Mouse (Mus musculus) megakaryocyte, embryonic 14.5 days (primary cell): ENCODE measurements around the gene Mrvi1.

Source experiments
- FLI1 ChIP-seq: IDR thresholded peaks from 2 replicates; pipeline ENCODE4 v1.6.1; 2012; ENCODE audit warnings: low read length, inconsistent platforms, mixed read lengths
- GATA1 ChIP-seq: IDR thresholded peaks from 3 replicates; pipeline ENCODE4 v1.6.1; 2012; ENCODE audit warnings: mixed read lengths, low read length, inconsistent platforms, borderline replicate concordance

GRCm38 (mm10) chr7:110973450-110973849, 8.8 kb downstream of the Mrvi1 start:
- TF ChIP-seq GATA1 (no peak), FLI1 (no peak)
